Comparison of ENCODE assay signal across 8 mouse cellular contexts in genomic region chr2:27744612-27745351, GRCm38 (mm10).
DNase-seq lines count a peak whose midpoint lies in the region; ATAC-seq and TF ChIP-seq lines count a peak whose summit lies in the region.

No protein-coding gene starts in this region.

- ATAC-seq in neural tube, embryonic 15.5 days (ENCODE audit: low FRiP score) = no peak
- ATAC-seq in heart, embryonic 16.5 days (replicated peaks; ENCODE audit: extremely low read depth, insufficient read depth, low FRiP score) = peak; percentile 34
- peak; percentile 45; the same call in 1 of the 2 replicates for ATAC-seq in limb, embryonic 15.5 days (ENCODE audit: insufficient number of reproducible peaks, low FRiP score, low TSS enrichment, low read depth)
- ATAC-seq in midbrain, embryonic 16.5 days = no peak

- no peak for TF ChIP-seq CTCF in thymus, adult 2 months (IDR thresholded peaks at IDR 0.05; ENCODE audit: borderline replicate concordance, control insufficient read depth, extremely low read depth, insufficient read depth, low read length, poor library complexity)

- no peak overlapping the region for H3K27ac ChIP-seq in neural tube, embryonic 15.5 days (replicated peaks)
- H3K27ac ChIP-seq in heart, embryonic 16.5 days (ENCODE audit: low read length) = peak overlapping the region; percentile 79
- H3K27ac ChIP-seq in limb, embryonic 15.5 days = peak overlapping the region; percentile 85
- H3K27ac ChIP-seq in thymus, adult 2 months (ENCODE audit: control insufficient read depth, insufficient read depth, low read length) = peak overlapping the region; percentile 70
- H3K27ac ChIP-seq in midbrain, embryonic 16.5 days (ENCODE audit: low read length) = no peak overlapping the region

- no peak for DNase-seq in neural tube, embryonic 10.5 days (ENCODE audit: extremely low spot score, low spot score)
- DNase-seq in thymus, adult 2 months = peak; percentile 48
- DNase-seq in frontal cortex, postnatal 14 days (ENCODE audit: low spot score in 2 of 2) = no peak
- DNase-seq in cerebellum, adult 11-12 months = no peak

- no peak overlapping the region for H3K4me3 ChIP-seq in neural tube, embryonic 15.5 days (replicated peaks)
- no peak overlapping the region for H3K4me3 ChIP-seq in heart, embryonic 16.5 days (ENCODE audit: low read length)
- H3K4me3 ChIP-seq in limb, embryonic 15.5 days = no peak overlapping the region
- H3K4me3 ChIP-seq in thymus, adult 2 months (ENCODE audit: control insufficient read depth, insufficient read depth, low read length) = no peak overlapping the region
- no peak overlapping the region for H3K4me3 ChIP-seq in midbrain, embryonic 16.5 days (ENCODE audit: low read depth, low read length)

- H3K27me3 ChIP-seq in neural tube, embryonic 15.5 days (replicated peaks) = no peaks in the 10 kb centered on the region
- no peaks in the 10 kb centered on the region for H3K27me3 ChIP-seq in heart, embryonic 16.5 days (ENCODE audit: control insufficient read depth, insufficient read depth, low read length)
- H3K27me3 ChIP-seq in limb, embryonic 15.5 days = no peaks in the 10 kb centered on the region
- H3K27me3 ChIP-seq in thymus, adult 2 months (ENCODE audit: control insufficient read depth, insufficient read depth, low read length) = no peaks in the 10 kb centered on the region
- H3K27me3 ChIP-seq in midbrain, embryonic 16.5 days (ENCODE audit: control insufficient read depth, insufficient read depth, low read depth, low read length) = no peaks in the 10 kb centered on the region

- H3K9ac ChIP-seq in neural tube, embryonic 15.5 days (replicated peaks) = 0 out of 2 replicates have a peak overlapping the region, but pooled peaks have one; percentile 18
- H3K9ac ChIP-seq in heart, embryonic 16.5 days (ENCODE audit: low read length) = peak overlapping the region; percentile 47; the same call in 1 of the 2 replicates
- no peak overlapping the region for H3K9ac ChIP-seq in limb, embryonic 15.5 days
- no peak overlapping the region for H3K9ac ChIP-seq in midbrain, embryonic 16.5 days (ENCODE audit: low read depth, low read length)

- 70% methylated on average over 13 of the region's 13 CpGs for WGBS in neural tube, embryonic 15.5 days
- 31% methylated on average over 13 of the region's 13 CpGs for WGBS in heart, embryonic 16.5 days
- 19% methylated on average over 13 of the region's 13 CpGs for WGBS in limb, embryonic 15.5 days
- WGBS in thymus, adult 2 months = 36% methylated on average over 13 of the region's 13 CpGs
- WGBS in midbrain, embryonic 16.5 days = 70% methylated on average over 13 of the region's 13 CpGs

- H3K9me3 ChIP-seq in neural tube, embryonic 15.5 days (replicated peaks) = no peaks in the 10 kb centered on the region
- no peaks in the 10 kb centered on the region for H3K9me3 ChIP-seq in heart, embryonic 16.5 days (replicated peaks; ENCODE audit: control insufficient read depth, low read length)
- H3K9me3 ChIP-seq in limb, embryonic 15.5 days = no peaks in the 10 kb centered on the region
- H3K9me3 ChIP-seq in midbrain, embryonic 16.5 days (replicated peaks; ENCODE audit: control insufficient read depth, low read length, poor library complexity, severe bottlenecking) = no peaks in the 10 kb centered on the region

- peaks cover 53% of the 10 kb centered on the region for H3K4me1 ChIP-seq in neural tube, embryonic 15.5 days
- peaks cover 44% of the 10 kb centered on the region for H3K4me1 ChIP-seq in heart, embryonic 16.5 days (ENCODE audit: control insufficient read depth, insufficient read depth, low read length)
- H3K4me1 ChIP-seq in limb, embryonic 15.5 days = peaks cover 75% of the 10 kb centered on the region
- peaks cover 36% of the 10 kb centered on the region for H3K4me1 ChIP-seq in thymus, adult 2 months (replicated peaks; ENCODE audit: control insufficient read depth, insufficient read depth, low read length)
- peaks cover 32% of the 10 kb centered on the region for H3K4me1 ChIP-seq in midbrain, embryonic 16.5 days (ENCODE audit: control insufficient read depth, insufficient read depth, low read length)

- H3K36me3 ChIP-seq in neural tube, embryonic 15.5 days = no peaks in the 10 kb centered on the region
- H3K36me3 ChIP-seq in heart, embryonic 16.5 days (ENCODE audit: control insufficient read depth, insufficient read depth) = peaks cover 31% of the 10 kb centered on the region
- H3K36me3 ChIP-seq in limb, embryonic 15.5 days = peaks cover 54% of the 10 kb centered on the region
- H3K36me3 ChIP-seq in thymus, adult 2 months (ENCODE audit: control insufficient read depth, insufficient read depth, low read length) = no peaks in the 10 kb centered on the region
- no peaks in the 10 kb centered on the region for H3K36me3 ChIP-seq in midbrain, embryonic 16.5 days (ENCODE audit: control insufficient read depth, insufficient read depth, low read length)

- no peak overlapping the region for H3K4me2 ChIP-seq in neural tube, embryonic 15.5 days
- H3K4me2 ChIP-seq in heart, embryonic 16.5 days (ENCODE audit: low read depth, low read length) = peak overlapping the region; percentile 18; the same call in 1 of the 2 replicates
- 0 out of 2 replicates have a peak overlapping the region, but pooled peaks have one; percentile 10 for H3K4me2 ChIP-seq in limb, embryonic 15.5 days
- H3K4me2 ChIP-seq in midbrain, embryonic 16.5 days (ENCODE audit: low read length) = no peak overlapping the region

- TF ChIP-seq POLR2A in thymus, adult 2 months (IDR thresholded peaks at IDR 0.05; ENCODE audit: control insufficient read depth, extremely low read depth, insufficient read depth, low read length, poor library complexity) = no peak

Comparison
In these comparisons a context has a peak if more than half of its experiments do, and no peak if none do; other contexts are left out.
1. ATAC-seq: peak in heart, embryonic 16.5 days (single experiment) and limb, embryonic 15.5 days (single experiment); none in neural tube, embryonic 15.5 days (single experiment) and midbrain, embryonic 16.5 days (single experiment).
2. H3K27ac ChIP-seq: peak in heart, embryonic 16.5 days (single experiment), limb, embryonic 15.5 days (single experiment) and thymus, adult 2 months (single experiment); none in neural tube, embryonic 15.5 days (single experiment) and midbrain, embryonic 16.5 days (single experiment).
3. H3K4me2 ChIP-seq: peak in heart, embryonic 16.5 days (single experiment) and limb, embryonic 15.5 days (single experiment); none in neural tube, embryonic 15.5 days (single experiment) and midbrain, embryonic 16.5 days (single experiment).
4. H3K9ac ChIP-seq: peak in neural tube, embryonic 15.5 days (single experiment) and heart, embryonic 16.5 days (single experiment); none in limb, embryonic 15.5 days (single experiment) and midbrain, embryonic 16.5 days (single experiment).